In the genomic region with DNA sequence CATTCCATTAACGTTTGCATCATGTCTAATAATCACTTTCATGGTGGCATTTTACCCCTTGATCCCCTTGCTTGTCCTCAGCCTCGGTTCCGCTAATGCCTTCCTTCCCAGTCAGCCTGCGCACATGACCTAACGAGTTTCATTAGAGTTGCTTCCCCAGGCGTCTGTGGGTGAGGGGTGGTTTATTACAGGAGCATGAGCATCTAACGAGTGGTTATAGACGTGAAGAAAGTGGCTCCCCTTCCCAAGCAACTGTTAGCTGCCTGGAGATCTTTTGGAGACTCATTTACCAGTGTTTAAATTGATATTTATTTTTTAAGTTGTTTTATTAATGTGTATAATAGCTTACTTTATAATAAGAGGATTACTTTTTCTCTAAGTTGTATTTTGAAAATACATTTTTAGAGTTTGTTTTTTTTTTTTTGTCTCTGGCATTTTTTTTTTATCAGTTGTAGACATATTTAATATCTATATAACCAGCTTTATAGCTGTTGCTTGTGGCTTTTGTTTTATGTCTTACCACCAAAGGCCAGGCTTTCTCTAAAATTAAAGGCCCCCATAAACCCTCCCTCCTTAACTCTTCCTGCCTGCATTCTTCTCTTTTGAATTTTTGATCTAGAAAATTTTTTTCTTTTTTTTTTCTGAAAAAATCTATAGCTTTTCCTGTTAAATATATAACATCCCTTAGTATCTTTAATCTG, we compare ENCODE assay signal across 12 mouse cellular contexts.
DNase-seq lines count a peak whose midpoint lies in the region; ATAC-seq lines count a peak whose summit lies in the region.
"Had no signal": no experiment of that assay in that cellular context is flagged by ENCODE, and none has a peak within 500 bp of the region (broad histone marks: within the 10 kb centered on the region; RNA-seq: fewer than 3 reads in every experiment).

No protein-coding gene starts in this region.

- H3K4me2 ChIP-seq in midbrain, embryonic 12.5 days (replicated peaks), result no peak overlapping the region
- H3K4me2 ChIP-seq in midbrain, embryonic 11.5 days, result no peak overlapping the region
- H3K4me2 ChIP-seq in limb, embryonic 12.5 days, result peak overlapping the region; percentile 47
- 0 out of 2 replicates have a peak overlapping the region, but pooled peaks have one; percentile 4 for H3K4me2 ChIP-seq in neural tube, embryonic 14.5 days (ENCODE audit: low read depth, low read length)
- H3K4me2 ChIP-seq in kidney, embryonic 16.5 days (replicated peaks; ENCODE audit: low read depth, low read length), result no peak overlapping the region

- H3K27me3 ChIP-seq in midbrain, embryonic 12.5 days, result no peaks in the 10 kb centered on the region
- no peaks in the 10 kb centered on the region for H3K27me3 ChIP-seq in midbrain, embryonic 11.5 days (ENCODE audit: control insufficient read depth, insufficient read depth, low read length)
- no peaks in the 10 kb centered on the region for H3K27me3 ChIP-seq in erythroblast, embryonic 14.5 days (ENCODE audit: control insufficient read depth)
- H3K27me3 ChIP-seq in limb, embryonic 12.5 days, result no peaks in the 10 kb centered on the region
- H3K27me3 ChIP-seq in neural tube, embryonic 14.5 days (ENCODE audit: control insufficient read depth, insufficient read depth, low read length), result no peaks in the 10 kb centered on the region
- H3K27me3 ChIP-seq in kidney, embryonic 16.5 days (ENCODE audit: insufficient read depth, low read length), result no peaks in the 10 kb centered on the region
- H3K27me3 ChIP-seq: Patski had no signal

- H3K36me3 ChIP-seq in midbrain, embryonic 12.5 days, result no peaks in the 10 kb centered on the region
- H3K36me3 ChIP-seq in midbrain, embryonic 11.5 days (ENCODE audit: control insufficient read depth, insufficient read depth, low read length), result no peaks in the 10 kb centered on the region
- peaks cover 2% of the 10 kb centered on the region for H3K36me3 ChIP-seq in erythroblast, embryonic 14.5 days (ENCODE audit: control insufficient read depth)
- no peaks in the 10 kb centered on the region for H3K36me3 ChIP-seq in limb, embryonic 12.5 days
- no peaks in the 10 kb centered on the region for H3K36me3 ChIP-seq in neural tube, embryonic 14.5 days (ENCODE audit: control insufficient read depth, insufficient read depth, low read length)
- no peaks in the 10 kb centered on the region for H3K36me3 ChIP-seq in kidney, embryonic 16.5 days (ENCODE audit: insufficient read depth, low read length)

- ATAC-seq in midbrain, embryonic 12.5 days (ENCODE audit: low FRiP score, low read depth), result 0 out of 2 replicates have a peak, but pooled peaks have one; percentile 51
- ATAC-seq in midbrain, embryonic 11.5 days (ENCODE audit: low FRiP score), result no peak
- peak; percentile 75; the same call in 1 of the 2 replicates for ATAC-seq in limb, embryonic 12.5 days (ENCODE audit: insufficient number of reproducible peaks, insufficient read depth, low FRiP score, low TSS enrichment, low read depth)
- ATAC-seq in neural tube, embryonic 14.5 days (ENCODE audit: low read depth), result peak; percentile 48; the same call in 1 of the 2 replicates
- no peak for ATAC-seq in kidney, embryonic 16.5 days (ENCODE audit: low FRiP score, low TSS enrichment)

- no peak overlapping the region for H3K9ac ChIP-seq in midbrain, embryonic 12.5 days (replicated peaks)
- H3K9ac ChIP-seq in midbrain, embryonic 11.5 days (ENCODE audit: low read length), result no peak overlapping the region
- H3K9ac ChIP-seq in limb, embryonic 12.5 days (replicated peaks), result no peak overlapping the region
- no peak overlapping the region for H3K9ac ChIP-seq in neural tube, embryonic 14.5 days (replicated peaks; ENCODE audit: low read depth, low read length)
- no peak overlapping the region for H3K9ac ChIP-seq in kidney, embryonic 16.5 days (replicated peaks; ENCODE audit: low read length)

- 38% methylated on average over 8 of the region's 8 CpGs for WGBS in midbrain, embryonic 12.5 days
- 57% methylated on average over 8 of the region's 8 CpGs for WGBS in midbrain, embryonic 11.5 days
- 7% methylated on average over 8 of the region's 8 CpGs for WGBS in limb, embryonic 12.5 days
- 20% methylated on average over 8 of the region's 8 CpGs for WGBS in neural tube, embryonic 14.5 days
- 30% methylated on average over 8 of the region's 8 CpGs for WGBS in kidney, embryonic 16.5 days

- DNase-seq in midbrain, embryonic 11.5 days (ENCODE audit: low spot score, missing footprints), result no peak
- DNase-seq in frontal cortex, postnatal 36 days (ENCODE audit: low spot score in 2 of 2), result no peak
- DNase-seq in left cerebral cortex, adult 8-10 months (ENCODE audit: low spot score in 2 of 2), result no peak
- DNase-seq: gastrocnemius, adult 2 months; layer of hippocampus, adult 9-11 months had no signal

- no peak overlapping the region for H3K4me3 ChIP-seq in midbrain, embryonic 12.5 days
- no peak overlapping the region for H3K4me3 ChIP-seq in midbrain, embryonic 11.5 days (ENCODE audit: low read depth, low read length)
- peak overlapping the region; percentile 23 for H3K4me3 ChIP-seq in erythroblast, embryonic 14.5 days (replicated peaks)
- no peak overlapping the region for H3K4me3 ChIP-seq in limb, embryonic 12.5 days (replicated peaks)
- no peak overlapping the region for H3K4me3 ChIP-seq in neural tube, embryonic 14.5 days (ENCODE audit: low read depth, low read length)
- no peak overlapping the region for H3K4me3 ChIP-seq in kidney, embryonic 16.5 days (ENCODE audit: low read length)
- H3K4me3 ChIP-seq: gastrocnemius, adult 2 months; myocyte had no signal

- peaks cover 12% of the 10 kb centered on the region for H3K4me1 ChIP-seq in midbrain, embryonic 12.5 days
- H3K4me1 ChIP-seq in midbrain, embryonic 11.5 days (ENCODE audit: control insufficient read depth, insufficient read depth, low read length), result peaks cover 2% of the 10 kb centered on the region; the same call in 1 of the 2 replicates
- peaks cover 81% of the 10 kb centered on the region for H3K4me1 ChIP-seq in erythroblast, embryonic 14.5 days (ENCODE audit: control insufficient read depth)
- H3K4me1 ChIP-seq in limb, embryonic 12.5 days (replicated peaks), result peaks cover 15% of the 10 kb centered on the region
- peaks cover 9% of the 10 kb centered on the region; the same call in 1 of the 2 replicates for H3K4me1 ChIP-seq in neural tube, embryonic 14.5 days (ENCODE audit: control insufficient read depth, insufficient read depth, low read length)
- H3K4me1 ChIP-seq in kidney, embryonic 16.5 days (ENCODE audit: insufficient read depth, low read length), result peaks cover 4% of the 10 kb centered on the region; the same call in 1 of the 2 replicates

- H3K27ac ChIP-seq in midbrain, embryonic 12.5 days (replicated peaks), result no peak overlapping the region
- H3K27ac ChIP-seq in midbrain, embryonic 11.5 days (ENCODE audit: low read depth, low read length), result no peak overlapping the region
- H3K27ac ChIP-seq in limb, embryonic 12.5 days, result no peak overlapping the region
- H3K27ac ChIP-seq in neural tube, embryonic 14.5 days (ENCODE audit: low read depth, low read length), result no peak overlapping the region
- no peak overlapping the region for H3K27ac ChIP-seq in kidney, embryonic 16.5 days (ENCODE audit: low read length)
- H3K27ac ChIP-seq: gastrocnemius, adult 2 months had no signal

- no peaks in the 10 kb centered on the region for H3K9me3 ChIP-seq in midbrain, embryonic 12.5 days
- H3K9me3 ChIP-seq in midbrain, embryonic 11.5 days (ENCODE audit: control insufficient read depth, low read length), result no peaks in the 10 kb centered on the region
- no peaks in the 10 kb centered on the region for H3K9me3 ChIP-seq in erythroblast, embryonic 14.5 days (ENCODE audit: control insufficient read depth, low read length)
- H3K9me3 ChIP-seq in limb, embryonic 12.5 days, result no peaks in the 10 kb centered on the region
- H3K9me3 ChIP-seq in neural tube, embryonic 14.5 days (ENCODE audit: control insufficient read depth, low read length), result no peaks in the 10 kb centered on the region
- H3K9me3 ChIP-seq in kidney, embryonic 16.5 days (ENCODE audit: low read length), result no peaks in the 10 kb centered on the region

Comparison
In these comparisons a context has a peak if more than half of its experiments do, and no peak if none do; other contexts are left out.
1. ATAC-seq: peak in midbrain, embryonic 12.5 days (single experiment), limb, embryonic 12.5 days (single experiment) and neural tube, embryonic 14.5 days (single experiment); none in midbrain, embryonic 11.5 days (single experiment) and kidney, embryonic 16.5 days (single experiment).
2. H3K4me2 ChIP-seq: peak in limb, embryonic 12.5 days (single experiment) and neural tube, embryonic 14.5 days (single experiment); none in midbrain, embryonic 12.5 days (single experiment), midbrain, embryonic 11.5 days (single experiment) and kidney, embryonic 16.5 days (single experiment).